Mouse (Mus musculus) heart, embryonic 10.5 days (tissue): Measurements from ENCODE around the gene Sox5. TPM values are rescaled to one million over a fixed set of nuclear protein-coding genes. Genes with fewer than 3 reads are reported as not detected.

Experiments used
- DNase-seq: peaks from one replicate; pipeline ENCODE4 v3.0.0-alpha.2; 2017; ENCODE audit warnings: low spot score
- H3K27ac ChIP-seq: fragments of 300-500 bp; sonication (generic); 2 replicates; pipeline ENCODE4 v1.5.1; 2016; ENCODE audit warnings: mild to moderate bottlenecking
- H3K27me3 ChIP-seq: fragments of 300-500 bp; sonication (generic); 2 replicates; pipeline ENCODE4 v1.6.1; 2016; ENCODE audit warnings: mild to moderate bottlenecking; ENCODE audit not compliant: poor library complexity, insufficient read depth, severe bottlenecking
- H3K36me3 ChIP-seq: fragments of 300-500 bp; sonication (generic); 2 replicates; pipeline ENCODE4 v1.6.1; 2016; ENCODE audit warnings: mild to moderate bottlenecking, moderate library complexity
- H3K4me1 ChIP-seq: fragments of 300-500 bp; sonication (generic); 2 replicates; pipeline ENCODE4 v1.6.1; 2016; ENCODE audit warnings: mild to moderate bottlenecking
- H3K4me3 ChIP-seq: fragments of 300-500 bp; sonication (generic); 2 replicates; pipeline ENCODE4 v1.5.1; 2016; ENCODE audit warnings: mild to moderate bottlenecking, moderate library complexity
- H3K9me3 ChIP-seq: fragments of 300-500 bp; sonication (generic); 2 replicates; pipeline ENCODE4 v1.6.1; 2016; ENCODE audit warnings: mild to moderate bottlenecking, moderate library complexity
- WGBS: fragments of 180-500 bp; shearing (Covaris S2); methylation state at CpG from one replicate; pipeline ENCODE4 v1.1.7; 2016; 5-methylcytosine and 5-hydroxymethylcytosine counted together
- polyA plus RNA-seq: library from polyadenylated mRNA; unstranded; fragments of >200 nt; fragmentation: Nextera tagmentation; extraction: Ambion mirVana; gene quantifications from 2 replicates; pipeline ENCODE4 v1.2.1, GENCODE M21; 2016

Gene Sox5
- polyA plus RNA-seq, 1 experiment from 2014 or later = 17.1 TPM

DNA sequence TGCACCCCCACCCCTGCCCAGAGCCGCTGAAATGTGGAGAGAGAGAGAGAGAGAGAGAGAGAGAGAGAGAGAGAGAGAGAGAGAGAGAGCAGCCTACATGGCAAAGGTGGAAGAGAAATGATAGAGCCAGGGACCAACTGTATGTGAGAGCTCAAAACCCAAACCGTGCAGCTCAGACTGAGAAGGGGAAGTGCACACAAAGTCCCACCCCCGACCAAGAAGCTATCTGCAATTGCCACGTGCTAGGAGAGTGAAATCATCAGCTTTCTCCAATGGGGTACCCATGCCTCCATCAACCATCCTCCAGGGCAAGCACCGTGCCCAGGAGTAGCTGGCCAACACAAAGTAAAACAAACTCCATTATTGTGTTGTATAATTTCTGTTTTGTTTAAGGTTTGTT lies 220.1 kb downstream of the Sox5 start:
- no peaks in the 10 kb centered on the region for H3K27me3 ChIP-seq
- H3K36me3 ChIP-seq = no peaks in the 10 kb centered on the region
- DNase-seq = no peak
- no peak overlapping the region for H3K27ac ChIP-seq
- H3K9me3 ChIP-seq = no peaks in the 10 kb centered on the region
- WGBS = 67% methylated on average over 5 of the region's 5 CpGs
- H3K4me3 ChIP-seq = no peak overlapping the region
- no peaks in the 10 kb centered on the region for H3K4me1 ChIP-seq

GRCm38 (mm10) chr6:144560211-144560610 lies 221.6 kb downstream of the Sox5 start:
- DNase-seq = no peak
- H3K27ac ChIP-seq = no peak overlapping the region
- H3K4me3 ChIP-seq = no peak overlapping the region
- no peaks in the 10 kb centered on the region for H3K4me1 ChIP-seq
- 79% methylated on average over 3 of the region's 3 CpGs for WGBS
- H3K9me3 ChIP-seq = no peaks in the 10 kb centered on the region
- H3K36me3 ChIP-seq = no peaks in the 10 kb centered on the region
- no peaks in the 10 kb centered on the region for H3K27me3 ChIP-seq

DNA sequence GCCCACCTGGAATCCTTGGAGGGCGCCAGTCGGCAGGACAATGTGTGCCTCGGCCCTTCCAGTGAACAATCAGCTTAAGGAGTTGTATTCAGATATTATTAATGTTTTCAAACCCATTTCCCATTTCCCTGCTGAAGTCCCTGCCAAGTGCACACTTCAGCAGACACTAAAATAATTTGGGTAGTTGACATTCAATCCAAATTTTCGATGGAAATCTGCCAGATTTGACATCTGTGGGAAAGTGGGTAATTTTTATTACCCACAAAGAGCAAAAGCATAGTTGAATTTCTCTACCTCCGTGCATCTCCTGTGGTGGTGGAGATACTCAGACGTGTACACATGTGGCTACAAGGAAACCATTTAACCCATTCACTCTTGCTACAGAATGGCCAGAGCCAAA lies 228.3 kb downstream of the Sox5 start:
- H3K27me3 ChIP-seq = no peaks in the 10 kb centered on the region
- H3K27ac ChIP-seq = no peak overlapping the region
- no peaks in the 10 kb centered on the region for H3K36me3 ChIP-seq
- no peak overlapping the region for H3K4me3 ChIP-seq
- no peaks in the 10 kb centered on the region for H3K9me3 ChIP-seq
- WGBS = 83% methylated on average over 6 of the region's 6 CpGs
- no peaks in the 10 kb centered on the region for H3K4me1 ChIP-seq
- no peak for DNase-seq

- H3K27me3 ChIP-seq = no peaks in the 10 kb centered on the region
- WGBS = 86% methylated on average over 8 of the region's 8 CpGs
- H3K36me3 ChIP-seq = 0 out of 2 replicates have a peak, but pooled peaks cover 2% of the 10 kb centered on the region
- H3K4me1 ChIP-seq = no peaks in the 10 kb centered on the region
- H3K9me3 ChIP-seq = no peaks in the 10 kb centered on the region
- H3K27ac ChIP-seq = no peak overlapping the region
- no peak overlapping the region for H3K4me3 ChIP-seq
- peak; percentile 52 for DNase-seq
These were observed 232.8 kb downstream of the Sox5 start for GRCm38 (mm10) chr6:144548991-144549390.

DNA sequence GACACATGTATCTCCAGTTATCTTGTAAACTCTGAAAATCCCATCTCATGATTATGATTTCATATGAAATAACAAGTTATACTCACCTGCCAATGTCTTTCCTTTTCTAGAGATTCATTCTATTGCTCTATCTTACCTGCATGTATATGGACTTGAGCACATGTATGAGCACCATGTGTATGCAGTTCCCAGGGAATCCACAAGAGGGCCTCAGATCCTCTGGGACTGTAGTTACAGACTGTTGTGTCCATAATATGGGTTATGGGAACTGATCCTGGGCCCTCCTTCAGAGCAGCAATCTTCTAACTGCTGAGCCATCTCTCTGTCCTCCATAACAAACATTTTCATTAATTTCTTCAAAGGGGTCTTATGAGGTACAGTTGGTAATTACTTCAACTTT lies 234.6 kb downstream of the Sox5 start:
- H3K36me3 ChIP-seq = 0 out of 2 replicates have a peak, but pooled peaks cover 2% of the 10 kb centered on the region
- H3K27me3 ChIP-seq = no peaks in the 10 kb centered on the region
- H3K4me3 ChIP-seq = no peak overlapping the region
- H3K27ac ChIP-seq = no peak overlapping the region
- H3K4me1 ChIP-seq = no peaks in the 10 kb centered on the region
- no peaks in the 10 kb centered on the region for H3K9me3 ChIP-seq
- DNase-seq = no peak

DNA sequence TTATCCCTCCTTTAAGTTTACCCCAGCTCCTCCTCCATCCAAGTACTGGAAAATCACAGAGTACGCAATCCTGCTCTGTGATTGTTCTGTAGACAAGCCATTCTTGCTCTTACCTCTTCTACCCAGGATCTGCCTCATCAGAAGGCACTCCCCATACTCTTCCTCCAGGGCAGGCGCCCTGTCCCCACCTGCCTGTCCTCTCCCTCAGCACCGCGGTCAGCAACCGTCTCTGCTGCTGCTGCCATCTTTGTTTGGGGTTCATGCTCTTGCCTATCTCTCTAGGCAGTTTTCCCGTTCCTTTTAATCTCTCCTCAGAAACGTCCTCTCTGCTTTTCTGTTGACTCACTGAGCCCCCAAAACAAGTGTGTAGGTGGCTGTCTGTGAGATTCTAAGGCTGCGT lies 236.2 kb downstream of the Sox5 start:
- Histone ChIP-seq H3K27me3 (no peaks in the 10 kb centered on the region), H3K9me3 (no peaks in the 10 kb centered on the region), H3K27ac (no peak overlapping the region), H3K4me3 (no peak overlapping the region), H3K4me1 (no peaks in the 10 kb centered on the region), H3K36me3 (0 out of 2 replicates have a peak, but pooled peaks cover 2% of the 10 kb centered on the region)
- WGBS = 88% methylated on average over 8 of the region's 8 CpGs
- no peak for DNase-seq

DNA sequence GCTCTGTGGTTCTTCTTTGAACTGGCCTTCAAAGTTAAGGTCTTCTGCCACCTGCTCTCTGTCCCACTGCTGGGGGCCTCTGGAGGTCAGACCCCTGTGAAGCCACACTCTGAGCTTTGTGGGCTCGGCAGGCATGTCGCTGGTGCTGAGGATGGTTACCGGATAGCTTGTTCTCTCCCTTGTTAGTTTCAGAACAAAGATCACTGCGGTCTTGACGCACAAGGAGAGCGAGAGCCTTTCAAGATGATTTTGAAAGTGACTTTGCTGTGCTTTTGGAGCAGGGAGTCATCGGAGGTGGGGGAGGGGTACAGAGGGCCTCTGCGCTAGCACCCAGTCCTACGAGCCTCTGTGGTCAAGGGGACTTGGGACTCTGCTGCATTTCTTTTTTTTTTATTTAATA lies 240.5 kb downstream of the Sox5 start:
- no peaks in the 10 kb centered on the region for H3K9me3 ChIP-seq
- DNase-seq = no peak
- H3K4me3 ChIP-seq = no peak overlapping the region
- H3K27me3 ChIP-seq = no peaks in the 10 kb centered on the region
- no peaks in the 10 kb centered on the region for H3K4me1 ChIP-seq
- H3K27ac ChIP-seq = no peak overlapping the region
- H3K36me3 ChIP-seq = 0 out of 2 replicates have a peak, but pooled peaks cover 2% of the 10 kb centered on the region
- 85% methylated on average over 9 of the region's 9 CpGs for whole genome bisulfite sequencing

- no peak for DNase-seq
- Histone ChIP-seq H3K9me3 (no peaks in the 10 kb centered on the region), H3K27ac (no peak overlapping the region), H3K4me1 (no peaks in the 10 kb centered on the region), H3K36me3 (no peaks in the 10 kb centered on the region), H3K4me3 (no peak overlapping the region), H3K27me3 (no peaks in the 10 kb centered on the region)
- 77% methylated on average over 18 of the region's 18 CpGs for WGBS
These were observed 242.2 kb downstream of the Sox5 start for GRCm38 (mm10) chr6:144539439-144540192.

GRCm38 (mm10) chr6:144523479-144523878 lies 258.3 kb downstream of the Sox5 start:
- no peak for DNase-seq
- H3K4me1 ChIP-seq = no peaks in the 10 kb centered on the region
- no peak overlapping the region for H3K27ac ChIP-seq
- WGBS = 67% methylated on average over 11 of the region's 11 CpGs
- H3K4me3 ChIP-seq = no peak overlapping the region
- H3K9me3 ChIP-seq = no peaks in the 10 kb centered on the region
- H3K27me3 ChIP-seq = no peaks in the 10 kb centered on the region
- H3K36me3 ChIP-seq = no peaks in the 10 kb centered on the region

- 76% methylated on average over 2 of the region's 2 CpGs for WGBS
- no peaks in the 10 kb centered on the region for H3K27me3 ChIP-seq
- no peak overlapping the region for H3K4me3 ChIP-seq
- DNase-seq = no peak
- no peak overlapping the region for H3K27ac ChIP-seq
- H3K36me3 ChIP-seq = no peaks in the 10 kb centered on the region
- H3K4me1 ChIP-seq = no peaks in the 10 kb centered on the region
- no peaks in the 10 kb centered on the region for H3K9me3 ChIP-seq
These were observed 263.0 kb downstream of the Sox5 start for GRCm38 (mm10) chr6:144518811-144519210.

DNA sequence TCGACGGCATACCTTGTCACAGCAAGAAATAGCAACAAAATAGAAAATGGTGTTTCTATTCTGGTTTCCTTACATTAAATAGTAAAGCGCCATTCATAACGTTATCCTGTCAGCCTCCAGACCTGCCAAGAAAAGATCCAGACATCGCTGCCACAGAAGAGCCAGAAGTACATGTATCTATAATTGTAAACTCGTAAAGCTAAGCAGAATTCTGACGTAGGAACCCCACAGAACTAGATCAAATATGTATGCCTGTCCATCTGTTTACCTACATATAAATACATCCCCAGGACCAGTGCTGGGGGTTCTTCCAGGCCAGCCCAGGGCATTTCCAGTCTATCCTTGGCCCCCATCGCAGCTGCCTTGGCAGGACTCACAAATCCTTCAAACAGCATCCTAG lies 265.9 kb downstream of the Sox5 start:
- H3K4me3 ChIP-seq = no peak overlapping the region
- no peaks in the 10 kb centered on the region for H3K9me3 ChIP-seq
- no peaks in the 10 kb centered on the region for H3K27me3 ChIP-seq
- H3K4me1 ChIP-seq = no peaks in the 10 kb centered on the region
- no peaks in the 10 kb centered on the region for H3K36me3 ChIP-seq
- no peak for DNase-seq
- WGBS = 80% methylated on average over 8 of the region's 8 CpGs
- no peak overlapping the region for H3K27ac ChIP-seq

DNA sequence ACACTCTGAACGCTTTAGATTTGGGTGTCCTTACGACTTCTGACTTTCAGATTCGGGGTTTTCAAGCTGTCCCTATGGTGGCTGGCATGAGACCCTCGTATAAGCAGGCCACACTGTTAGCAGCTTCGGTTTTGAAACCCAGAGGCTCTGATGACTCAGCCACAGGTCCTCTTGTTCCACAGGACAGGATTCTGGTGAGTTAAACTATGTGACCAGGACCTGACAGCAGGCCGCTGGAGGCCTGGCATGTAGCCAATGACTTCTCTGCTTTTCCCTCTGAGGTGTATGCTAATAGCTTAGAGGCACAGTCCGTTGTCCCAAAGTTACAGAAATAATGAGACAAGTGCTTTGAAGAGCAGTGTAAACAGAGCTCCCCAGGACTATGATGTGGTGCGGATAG lies 268.0 kb downstream of the Sox5 start:
- H3K9me3 ChIP-seq = no peaks in the 10 kb centered on the region
- H3K36me3 ChIP-seq = no peaks in the 10 kb centered on the region
- H3K27me3 ChIP-seq = no peaks in the 10 kb centered on the region
- DNase-seq = no peak
- WGBS = 65% methylated on average over 8 of the region's 8 CpGs
- H3K27ac ChIP-seq = no peak overlapping the region
- H3K4me3 ChIP-seq = no peak overlapping the region
- H3K4me1 ChIP-seq = no peaks in the 10 kb centered on the region

DNA sequence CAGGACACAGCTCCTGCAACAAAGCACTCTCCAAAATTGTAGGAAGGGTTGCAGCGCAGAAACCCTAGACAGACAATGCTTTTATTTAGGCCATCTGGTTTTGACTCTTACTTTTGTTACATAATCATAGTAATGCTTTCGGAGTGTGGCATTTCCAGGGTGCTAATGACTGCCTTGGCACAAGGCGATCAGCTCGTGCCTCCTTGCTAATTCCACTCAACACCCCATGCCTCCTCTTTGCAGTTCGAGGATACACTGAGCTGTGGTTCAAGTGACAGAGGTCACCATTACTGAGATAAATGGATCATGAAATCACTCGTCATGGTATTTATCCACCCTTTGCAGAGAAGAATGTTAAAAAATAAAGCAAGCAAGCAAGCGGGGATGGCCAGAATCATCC lies 269.9 kb downstream of the Sox5 start:
- H3K4me1 ChIP-seq = no peaks in the 10 kb centered on the region
- no peaks in the 10 kb centered on the region for H3K36me3 ChIP-seq
- no peak overlapping the region for H3K4me3 ChIP-seq
- no peak overlapping the region for H3K27ac ChIP-seq
- H3K9me3 ChIP-seq = no peaks in the 10 kb centered on the region
- WGBS = 84% methylated on average over 7 of the region's 7 CpGs
- no peaks in the 10 kb centered on the region for H3K27me3 ChIP-seq
- DNase-seq = no peak

DNA sequence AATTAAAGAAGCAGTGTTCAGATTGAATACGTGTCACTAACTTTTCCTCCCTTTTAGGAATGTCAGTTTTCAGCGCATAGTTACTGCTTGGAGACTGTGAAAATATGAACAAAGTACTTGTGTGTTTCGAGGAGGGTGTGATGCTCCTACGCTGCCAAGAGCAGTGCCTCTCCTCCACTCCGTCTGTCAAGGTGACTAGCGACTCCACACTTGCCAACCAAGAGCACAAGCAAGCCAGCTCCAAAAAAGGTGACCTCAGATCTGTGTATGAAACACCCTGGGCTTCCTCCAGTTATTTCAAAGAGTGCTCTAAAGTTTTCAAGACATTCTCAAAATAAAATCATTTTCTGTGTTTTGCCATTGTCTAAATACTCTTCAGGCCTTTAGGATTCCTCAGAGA lies 271.6 kb downstream of the Sox5 start:
- Histone ChIP-seq H3K4me1 (no peaks in the 10 kb centered on the region), H3K27me3 (no peaks in the 10 kb centered on the region), H3K27ac (no peak overlapping the region), H3K9me3 (no peaks in the 10 kb centered on the region), H3K4me3 (no peak overlapping the region), H3K36me3 (no peaks in the 10 kb centered on the region)
- 82% methylated on average over 6 of the region's 6 CpGs for WGBS
- no peak for DNase-seq
